Mouse (Mus musculus): Measurements from ENCODE around the gene Art2b.

DNA sequence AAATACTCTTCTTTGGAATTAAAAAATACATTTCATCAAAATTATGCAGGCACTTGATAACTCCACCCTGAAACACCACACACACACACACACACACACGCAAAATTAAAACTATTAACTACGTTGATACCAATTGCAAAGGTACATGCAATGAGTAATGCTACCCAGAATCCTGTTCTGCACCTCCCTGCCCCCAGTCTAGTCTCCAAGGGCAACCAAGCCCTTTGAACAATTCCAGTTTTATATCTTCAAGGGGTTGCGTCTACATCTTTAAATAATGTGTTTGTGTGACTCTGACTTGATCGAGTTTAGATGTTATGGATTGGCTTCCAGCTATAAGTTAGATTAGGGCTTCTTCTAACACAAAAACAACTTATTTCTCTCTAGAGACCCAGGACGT lies 49.9 kb downstream of the Art2b start:
- TF ChIP-seq POLR2A (IDR thresholded peaks at IDR 0.05; ENCODE audit: borderline replicate concordance, insufficient read depth, low read length) (no peak), CTCF (IDR thresholded peaks at IDR 0.05; ENCODE audit: borderline replicate concordance, insufficient read depth, low read depth, low read length) (no peak)

All from cerebellum, adult 2 months (tissue).